Mouse (Mus musculus): Measurements from ENCODE around the gene Loxl1. TPM values are rescaled to one million over a fixed set of nuclear protein-coding genes. Genes with fewer than 3 reads are reported as not detected.

The Loxl1 gene
- total RNA-seq (2021) = 10 to 100 TPM; 22.1 to 28.4 TPM
- 57.5 and 59.7 TPM in 2 replicates for polyA plus RNA-seq (2012; rRNA removed)
- long read RNA-seq, transcript Loxl1-201 (7 exons, 3,297 nt) = major isoform, 20 of 22 reads
- long read RNA-seq, partial matches to known transcripts = 2 of 22 reads
- long read RNA-seq, other reads (novel, unspliced or antisense) = 0 of 22 reads

GRCm38 (mm10) chr9:58312944-58313359 is at the start of gene Loxl1:
Gene Loxl1 (minus strand): TSS chr9:58313186.
- Histone ChIP-seq H3K27me3 (ENCODE audit: control insufficient read depth, insufficient read depth, low read length) (peaks cover 6% of the 10 kb centered on the region; the same call in 1 of the 2 replicates), H3K4me3 (peak within 1 kb of the TSS; percentile 53), H3K9ac (ENCODE audit: low read depth, low read length) (peak within 1 kb of the TSS; percentile 71), H3K79me2 (replicated peaks; ENCODE audit: control insufficient read depth, insufficient read depth, low read length) (no peaks in the 10 kb centered on the region), H3K27ac (peak within 1 kb of the TSS; percentile 77), H3K36me3 (ENCODE audit: control insufficient read depth, insufficient read depth, low read length) (no peaks in the 10 kb centered on the region), H3K4me1 (ENCODE audit: control insufficient read depth, insufficient read depth, low read length) (peaks cover 5% of the 10 kb centered on the region)
- WGBS = 3% methylated on average over 21 of the region's 21 CpGs
- DNase-seq = peak; percentile 79 to 84
- TF ChIP-seq EP300 (IDR thresholded peaks at IDR 0.05; ENCODE audit: insufficient read depth, low read depth, low read length) (no peak), CTCF (IDR thresholded peaks at IDR 0.05) (no peak), POLR2A (IDR thresholded peaks at IDR 0.05; ENCODE audit: insufficient read depth, low read depth, low read length) (peak; percentile 68; the same call in 1 of the 2 replicates)
- intact Hi-C loops (cut with DNase I) = loop anchor here (5.0 kb wide), 1 partner anchor 221 kb away; no protein-coding TSS in a partner anchor

DNA sequence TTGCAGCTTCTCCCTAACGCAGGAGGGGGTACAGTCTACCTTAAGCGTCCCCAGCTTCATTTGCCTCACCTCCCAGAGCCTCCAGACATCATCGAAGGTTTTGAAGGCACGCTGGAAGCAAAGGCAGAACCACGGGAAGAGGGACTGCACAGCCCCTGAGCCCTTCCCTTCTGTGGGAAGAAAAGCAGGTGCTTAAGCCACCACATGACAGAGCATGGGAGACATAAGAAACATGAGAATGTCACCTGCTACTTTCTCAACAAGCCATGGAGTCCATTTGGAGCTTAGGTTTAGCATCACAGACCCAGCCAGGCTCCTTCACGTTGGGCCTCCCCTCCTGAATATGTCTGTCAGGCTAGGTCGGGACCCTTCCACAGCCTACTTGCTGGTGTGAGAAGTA is 49.0 kb upstream of the Loxl1 start:
- Histone ChIP-seq H3K9ac (ENCODE audit: low read depth, low read length) (no peak overlapping the region), H3K36me3 (ENCODE audit: control insufficient read depth, insufficient read depth, low read length) (no peaks in the 10 kb centered on the region), H3K27me3 (ENCODE audit: control insufficient read depth, insufficient read depth, low read length) (no peaks in the 10 kb centered on the region), H3K27ac (no peak overlapping the region), H3K4me3 (no peak overlapping the region), H3K79me2 (replicated peaks; ENCODE audit: control insufficient read depth, insufficient read depth, low read length) (no peaks in the 10 kb centered on the region), H3K4me1 (ENCODE audit: control insufficient read depth, insufficient read depth, low read length) (no peaks in the 10 kb centered on the region)
- no peak for TF ChIP-seq EP300 (IDR thresholded peaks at IDR 0.05; ENCODE audit: insufficient read depth, low read depth, low read length)
- TF ChIP-seq POLR2A (IDR thresholded peaks at IDR 0.05; ENCODE audit: insufficient read depth, low read depth, low read length) = no peak
- TF ChIP-seq CTCF (IDR thresholded peaks at IDR 0.05) = no peak
- WGBS = 75% methylated on average over 7 of the region's 7 CpGs
- no peak for DNase-seq
- intact Hi-C loops (cut with DNase I) = no loop called here

DNA sequence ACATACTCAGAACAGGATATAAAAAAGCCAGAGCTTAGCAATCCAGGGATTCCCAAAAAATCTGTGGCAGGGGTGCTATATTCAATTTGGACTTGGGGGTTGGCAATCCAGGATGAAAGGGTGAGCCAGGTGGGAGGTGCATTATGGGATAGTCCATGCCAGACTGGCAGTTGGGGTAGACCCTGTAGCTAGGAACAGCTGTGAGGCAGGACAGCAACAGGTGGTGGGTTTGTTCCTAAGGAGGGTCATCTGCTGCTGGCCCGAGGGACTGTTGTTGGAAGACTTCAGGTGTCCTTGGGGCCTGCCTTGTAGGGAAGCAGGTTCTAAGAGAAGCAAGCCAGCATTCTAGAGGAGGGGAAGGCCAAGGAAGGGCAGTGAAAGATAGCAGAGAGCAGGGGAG is 48.4 kb upstream of the Loxl1 start:
- Histone ChIP-seq H3K27ac (no peak overlapping the region), H3K79me2 (replicated peaks; ENCODE audit: control insufficient read depth, insufficient read depth, low read length) (no peaks in the 10 kb centered on the region), H3K9ac (ENCODE audit: low read depth, low read length) (no peak overlapping the region), H3K4me3 (no peak overlapping the region), H3K4me1 (ENCODE audit: control insufficient read depth, insufficient read depth, low read length) (no peaks in the 10 kb centered on the region), H3K27me3 (ENCODE audit: control insufficient read depth, insufficient read depth, low read length) (no peaks in the 10 kb centered on the region), H3K36me3 (ENCODE audit: control insufficient read depth, insufficient read depth, low read length) (no peaks in the 10 kb centered on the region)
- intact Hi-C loops (cut with DNase I) = no loop called here
- no peak for DNase-seq
- TF ChIP-seq CTCF (IDR thresholded peaks at IDR 0.05) = no peak
- TF ChIP-seq EP300 (IDR thresholded peaks at IDR 0.05; ENCODE audit: insufficient read depth, low read depth, low read length) = no peak
- TF ChIP-seq POLR2A (IDR thresholded peaks at IDR 0.05; ENCODE audit: insufficient read depth, low read depth, low read length) = no peak
- WGBS = 96% methylated on average over 1 of the region's 1 CpGs

GRCm38 (mm10) chr9:58355262-58356050 is 42.5 kb upstream of the Loxl1 start:
- intact Hi-C loops (cut with DNase I) = no loop called here

GRCm38 (mm10) chr9:58354701-58355100 is 41.7 kb upstream of the Loxl1 start:
- H3K27ac ChIP-seq = no peak overlapping the region
- H3K9ac ChIP-seq (ENCODE audit: low read depth, low read length) = no peak overlapping the region
- H3K27me3 ChIP-seq (ENCODE audit: control insufficient read depth, insufficient read depth, low read length) = no peaks in the 10 kb centered on the region
- no peaks in the 10 kb centered on the region for H3K79me2 ChIP-seq (replicated peaks; ENCODE audit: control insufficient read depth, insufficient read depth, low read length)
- WGBS = 65% methylated on average over 6 of the region's 6 CpGs
- no peak for TF ChIP-seq POLR2A (IDR thresholded peaks at IDR 0.05; ENCODE audit: insufficient read depth, low read depth, low read length)
- no peak for TF ChIP-seq EP300 (IDR thresholded peaks at IDR 0.05; ENCODE audit: insufficient read depth, low read depth, low read length)
- TF ChIP-seq CTCF (IDR thresholded peaks at IDR 0.05) = no peak
- intact Hi-C loops (cut with DNase I) = no loop called here
- no peaks in the 10 kb centered on the region for H3K36me3 ChIP-seq (ENCODE audit: control insufficient read depth, insufficient read depth, low read length)
- no peaks in the 10 kb centered on the region for H3K4me1 ChIP-seq (ENCODE audit: control insufficient read depth, insufficient read depth, low read length)
- no peak for DNase-seq
- no peak overlapping the region for H3K4me3 ChIP-seq

More at GRCm38 (mm10) chr9:58355262-58356050, 42.5 kb upstream of the Loxl1 start:
- no peak overlapping the region for H3K9ac ChIP-seq (ENCODE audit: low read depth, low read length)
- H3K4me1 ChIP-seq (ENCODE audit: control insufficient read depth, insufficient read depth, low read length) = no peaks in the 10 kb centered on the region
- no peaks in the 10 kb centered on the region for H3K27me3 ChIP-seq (ENCODE audit: control insufficient read depth, insufficient read depth, low read length)
- TF ChIP-seq EP300 (IDR thresholded peaks at IDR 0.05; ENCODE audit: insufficient read depth, low read depth, low read length) = no peak
- no peak for TF ChIP-seq CTCF (IDR thresholded peaks at IDR 0.05)
- no peaks in the 10 kb centered on the region for H3K79me2 ChIP-seq (replicated peaks; ENCODE audit: control insufficient read depth, insufficient read depth, low read length)
- no peak overlapping the region for H3K4me3 ChIP-seq
- WGBS = 38% methylated on average over 6 of the region's 6 CpGs
- no peak for DNase-seq
- no peaks in the 10 kb centered on the region for H3K36me3 ChIP-seq (ENCODE audit: control insufficient read depth, insufficient read depth, low read length)
- H3K27ac ChIP-seq = no peak overlapping the region

GRCm38 (mm10) chr9:58353224-58353623 is 40.2 kb upstream of the Loxl1 start:
- no peak overlapping the region for H3K9ac ChIP-seq (ENCODE audit: low read depth, low read length)
- no peak for TF ChIP-seq EP300 (IDR thresholded peaks at IDR 0.05; ENCODE audit: insufficient read depth, low read depth, low read length)
- TF ChIP-seq POLR2A (IDR thresholded peaks at IDR 0.05; ENCODE audit: insufficient read depth, low read depth, low read length) = no peak
- no peak for TF ChIP-seq CTCF (IDR thresholded peaks at IDR 0.05)
- 87% methylated on average over 6 of the region's 6 CpGs for WGBS
- H3K79me2 ChIP-seq (replicated peaks; ENCODE audit: control insufficient read depth, insufficient read depth, low read length) = no peaks in the 10 kb centered on the region
- no peaks in the 10 kb centered on the region for H3K36me3 ChIP-seq (ENCODE audit: control insufficient read depth, insufficient read depth, low read length)
- intact Hi-C loops (cut with DNase I) = no loop called here
- H3K4me1 ChIP-seq (ENCODE audit: control insufficient read depth, insufficient read depth, low read length) = no peaks in the 10 kb centered on the region
- no peak overlapping the region for H3K4me3 ChIP-seq
- no peak for DNase-seq
- H3K27ac ChIP-seq = no peak overlapping the region
- H3K27me3 ChIP-seq (ENCODE audit: control insufficient read depth, insufficient read depth, low read length) = no peaks in the 10 kb centered on the region

Measured in heart, adult 2 months (tissue).